Mouse (Mus musculus) c-Kit-positive CD71-negative TER-119-negative erythroid progenitor cells, embryonic 14.5 days (primary cell): ENCODE results near the gene Znfx1.
"Not testable (repeated sequence)": the region's sequence is repeated elsewhere in the genome, so short reads cannot be mapped to it uniquely, and the experiment has no call there.

Source experiments
- DNase-seq: peaks from one replicate; pipeline ENCODE4 v3.0.0-alpha.2; 2013; ENCODE audit warnings: low read depth

Gene Znfx1

DNA sequence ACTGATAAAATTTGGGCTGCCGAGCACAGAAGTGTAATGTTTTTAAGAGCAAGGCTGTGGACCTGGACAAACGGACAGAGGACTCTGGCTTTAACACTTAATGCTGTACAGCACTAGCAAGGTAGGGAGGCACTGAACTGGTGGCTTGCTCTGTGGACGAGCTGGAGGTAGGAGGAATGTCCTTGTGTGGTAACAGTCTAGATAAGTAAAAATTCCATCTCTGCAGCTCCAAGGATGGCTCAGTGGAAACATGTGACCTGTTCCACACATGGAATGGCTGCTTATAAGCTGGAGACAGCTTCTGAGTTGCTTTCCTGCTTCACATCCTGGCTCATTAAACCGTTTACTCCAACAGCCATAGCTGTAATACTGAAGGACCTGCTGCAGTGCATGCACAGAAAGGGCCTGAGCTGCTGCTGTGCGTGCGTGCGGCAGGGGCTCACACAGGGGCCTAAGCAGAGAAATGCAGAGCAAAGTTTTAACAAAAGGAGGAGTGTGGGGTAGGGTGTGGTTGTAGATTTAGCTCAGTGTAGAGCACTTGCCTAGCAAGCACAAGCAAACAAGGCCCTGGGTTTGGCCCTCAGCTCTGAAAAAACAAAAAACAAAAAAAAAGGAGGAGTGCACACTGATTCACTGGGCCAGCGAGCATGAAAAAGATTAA lies 14.0 kb downstream of the Znfx1 start:
- no peak for DNase-seq

DNA sequence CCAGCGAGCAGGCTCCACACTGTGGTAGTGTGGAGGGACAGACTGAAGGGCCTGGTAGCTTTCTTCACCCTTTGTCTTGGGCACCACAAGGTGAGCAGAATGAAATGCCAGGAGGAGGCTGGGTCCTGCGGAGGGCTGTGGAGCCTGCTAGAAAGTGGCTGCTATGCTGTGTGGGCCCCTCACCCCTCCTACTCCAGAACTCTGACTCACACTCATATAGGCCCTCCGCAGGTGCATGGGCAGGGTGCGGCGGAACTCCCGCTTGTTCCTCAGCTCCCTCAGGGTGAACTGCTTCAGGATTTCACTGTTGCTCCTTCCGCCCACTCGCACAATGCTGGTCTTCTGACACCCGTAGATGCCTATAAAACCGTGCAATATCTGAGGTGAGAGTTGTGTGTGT lies 14.6 kb downstream of the Znfx1 start:
- no peak for DNase-seq

DNA sequence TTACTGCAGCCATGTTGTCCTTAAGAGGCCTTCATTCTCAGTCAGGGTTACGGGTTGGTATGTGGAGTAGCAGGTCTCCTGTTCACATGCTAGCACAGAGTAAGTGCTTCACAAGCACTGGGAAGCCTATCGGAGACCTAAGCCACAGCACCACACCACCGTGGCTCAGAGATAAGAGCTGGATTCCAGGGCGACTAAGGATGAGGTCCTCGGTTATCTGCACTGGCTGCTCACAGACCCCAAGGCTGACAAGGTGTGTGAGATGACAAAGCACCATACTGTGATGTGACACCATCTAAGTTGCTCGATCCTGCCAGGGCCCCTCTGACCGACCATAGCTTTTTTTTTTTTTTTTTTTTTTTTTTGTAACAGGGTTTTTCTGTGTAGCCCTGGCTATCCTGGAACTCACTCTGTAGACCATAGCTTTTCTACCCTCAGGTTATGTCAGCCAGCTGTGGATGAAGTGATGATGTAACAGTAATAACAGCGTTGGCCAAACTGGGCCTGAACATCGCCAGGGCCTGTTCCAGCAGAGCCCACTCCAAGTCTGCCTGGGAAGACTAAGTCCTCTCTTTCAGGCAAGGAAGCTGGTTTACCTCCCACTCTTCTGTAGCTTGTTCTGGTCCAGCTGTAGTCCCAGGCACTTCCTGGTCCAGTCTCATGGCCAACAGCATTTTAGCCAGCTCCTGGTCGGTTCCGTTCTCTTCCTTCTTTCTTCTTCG lies 19.3 kb downstream of the Znfx1 start:
- no peak for DNase-seq

DNA sequence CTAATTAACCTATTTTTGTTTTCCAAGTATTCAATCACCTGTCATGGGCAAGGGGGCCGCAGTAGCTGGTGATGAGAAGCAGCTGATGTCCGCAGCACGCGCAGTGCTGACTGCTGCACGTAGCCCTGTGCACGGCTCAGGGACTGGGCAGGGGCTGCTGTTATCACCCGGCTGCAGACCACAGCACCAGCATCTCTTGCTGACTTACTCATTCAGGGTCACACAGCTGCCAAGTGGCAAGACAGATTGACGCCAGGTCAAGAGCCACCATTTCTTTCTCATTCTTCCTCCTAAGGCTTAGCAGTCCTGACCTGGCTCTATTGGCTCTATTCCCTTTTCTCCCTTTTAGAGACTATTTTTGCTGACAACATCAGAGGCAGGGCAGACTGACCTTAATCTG lies 23.4 kb downstream of the Znfx1 start:
- no peak for DNase-seq

DNA sequence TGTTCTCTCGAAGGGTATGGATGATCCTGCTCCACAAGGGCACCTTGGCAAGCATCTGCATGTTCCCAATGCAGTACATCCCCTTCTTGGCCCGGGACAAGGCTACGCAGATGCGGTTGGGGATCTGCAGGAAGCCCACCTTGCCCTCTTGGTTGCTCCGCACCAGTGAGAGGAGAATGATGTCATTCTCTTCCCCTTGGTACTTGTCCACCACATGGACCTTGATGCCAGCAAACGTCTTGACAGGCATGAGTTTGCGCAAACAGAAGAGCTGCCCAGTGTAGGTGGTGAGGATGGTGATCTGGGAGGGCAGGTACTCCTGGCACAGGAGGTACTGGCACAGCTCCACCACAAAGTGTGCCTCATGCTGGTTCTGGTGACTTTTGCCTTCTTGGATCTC lies 24.1 kb downstream of the Znfx1 start:
- no peak for DNase-seq

DNA sequence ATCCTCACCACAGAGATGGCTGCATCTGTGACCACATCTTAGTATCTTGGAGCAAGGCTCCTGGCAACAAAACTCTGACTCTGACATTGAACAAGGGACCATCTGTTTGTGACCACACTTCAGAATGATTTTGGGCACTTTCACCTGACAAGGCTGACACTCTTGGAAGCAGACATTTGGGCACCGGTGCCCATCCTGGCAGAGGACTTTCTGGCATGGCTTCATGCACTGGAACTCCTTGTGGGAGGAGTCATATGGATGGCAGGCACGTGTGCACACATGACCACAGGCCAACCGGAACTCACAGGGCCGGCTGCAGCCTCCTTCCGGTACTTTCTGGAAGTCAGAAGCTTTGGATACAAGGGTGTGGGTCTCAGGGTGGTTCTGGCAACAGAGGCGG lies 24.5 kb downstream of the Znfx1 start:
- DNase-seq: no peak

DNA sequence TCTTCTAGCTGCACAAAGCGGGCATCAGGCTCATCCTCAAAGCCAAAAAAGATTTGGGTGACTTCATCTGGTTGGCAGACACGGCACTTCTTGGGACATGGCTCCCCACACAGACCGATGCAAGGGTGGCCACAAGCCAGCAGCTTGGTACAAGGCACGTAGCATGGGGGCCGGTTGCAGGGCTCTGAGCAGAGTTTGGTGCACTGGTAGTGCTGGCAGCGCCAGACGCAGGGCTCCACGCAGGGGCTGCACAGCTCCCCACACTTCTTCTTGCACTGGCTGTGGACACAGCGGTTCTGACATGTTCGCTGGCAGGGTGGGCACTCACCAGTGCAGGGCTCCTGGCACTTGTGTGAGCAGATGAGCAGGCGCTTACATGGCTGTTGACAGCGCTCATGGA lies 25.1 kb downstream of the Znfx1 start:
- DNase-seq: no peak

DNA sequence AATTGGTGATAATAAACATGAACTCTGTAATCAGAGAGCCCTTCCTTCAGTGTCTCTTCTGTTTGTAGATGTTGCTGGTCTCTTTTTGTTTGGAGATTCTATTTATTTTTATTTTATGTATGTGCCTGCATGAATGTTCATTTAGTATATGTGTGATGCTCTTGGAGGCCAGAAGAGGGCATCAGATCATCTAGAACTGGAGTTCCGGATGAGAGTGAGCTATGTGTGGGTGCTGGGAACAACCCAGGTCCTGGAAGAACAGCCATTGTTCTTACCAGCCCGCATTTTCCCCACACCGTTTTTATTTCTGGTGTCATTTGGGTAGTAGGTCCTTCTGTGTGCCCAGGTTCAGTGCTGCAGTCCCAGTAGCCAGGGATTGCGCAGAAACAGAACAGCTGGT lies 32.3 kb downstream of the Znfx1 start:
- DNase-seq: no peak

DNA sequence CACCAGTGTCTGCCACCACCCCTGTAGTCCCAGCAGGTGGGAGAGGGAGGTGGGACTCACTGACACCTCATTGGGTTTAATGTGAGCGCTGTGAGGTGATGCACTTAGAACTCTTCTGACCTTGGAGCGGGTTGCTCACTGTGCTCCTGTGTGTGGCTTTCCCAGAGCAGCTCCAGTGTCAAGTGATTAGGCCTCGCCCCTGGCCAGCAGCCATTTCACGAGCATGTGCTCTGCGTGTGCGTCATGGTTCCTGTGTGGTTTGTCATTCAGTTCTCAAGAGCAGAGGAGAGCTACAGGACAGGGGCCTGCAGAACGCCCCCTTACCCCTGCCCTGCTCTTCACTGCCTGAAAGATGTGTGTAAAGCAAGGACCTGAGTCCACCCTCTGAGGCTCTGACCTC lies 34.3 kb downstream of the Znfx1 start:
- DNase-seq: no peak

DNA sequence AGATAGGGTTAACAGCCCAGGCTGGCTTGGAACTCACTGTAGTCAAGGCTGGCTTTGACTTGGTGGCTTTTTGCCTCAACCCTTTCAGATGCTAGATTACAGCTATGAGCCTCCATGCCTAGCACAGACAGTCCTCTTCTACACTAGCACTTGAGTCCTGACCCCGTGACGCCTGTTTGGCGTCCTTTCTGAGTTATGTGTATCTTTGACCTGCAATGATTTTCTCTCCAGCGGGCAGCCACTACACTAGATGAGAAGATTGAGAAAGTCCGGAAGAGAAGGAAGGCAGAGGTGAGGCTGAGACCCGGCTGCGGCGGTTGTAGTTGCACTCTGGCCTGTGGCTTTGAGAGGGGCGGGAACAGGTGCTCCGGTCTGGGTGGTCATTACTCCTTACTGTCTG lies 43.4 kb downstream of the Znfx1 start:
- no peak for DNase-seq

DNA sequence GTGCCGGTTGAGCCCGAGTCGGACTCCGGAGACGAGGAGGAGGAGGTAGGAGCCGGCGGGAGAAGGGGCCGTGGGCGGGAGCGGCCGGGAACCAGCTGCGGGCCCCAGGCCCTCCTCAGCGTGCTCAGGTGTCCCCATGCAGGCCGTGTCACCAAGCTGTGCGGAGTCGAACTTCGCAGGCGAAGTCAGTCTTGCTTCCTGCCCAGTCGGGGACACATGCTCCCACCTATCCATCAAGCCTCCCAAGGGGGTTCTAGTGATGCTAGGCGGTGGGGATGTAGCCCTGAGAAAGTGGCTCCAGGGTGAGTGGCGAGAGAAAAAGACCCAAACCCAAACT lies 47.5 kb downstream of the Znfx1 start:
- DNase-seq: no peak

DNA sequence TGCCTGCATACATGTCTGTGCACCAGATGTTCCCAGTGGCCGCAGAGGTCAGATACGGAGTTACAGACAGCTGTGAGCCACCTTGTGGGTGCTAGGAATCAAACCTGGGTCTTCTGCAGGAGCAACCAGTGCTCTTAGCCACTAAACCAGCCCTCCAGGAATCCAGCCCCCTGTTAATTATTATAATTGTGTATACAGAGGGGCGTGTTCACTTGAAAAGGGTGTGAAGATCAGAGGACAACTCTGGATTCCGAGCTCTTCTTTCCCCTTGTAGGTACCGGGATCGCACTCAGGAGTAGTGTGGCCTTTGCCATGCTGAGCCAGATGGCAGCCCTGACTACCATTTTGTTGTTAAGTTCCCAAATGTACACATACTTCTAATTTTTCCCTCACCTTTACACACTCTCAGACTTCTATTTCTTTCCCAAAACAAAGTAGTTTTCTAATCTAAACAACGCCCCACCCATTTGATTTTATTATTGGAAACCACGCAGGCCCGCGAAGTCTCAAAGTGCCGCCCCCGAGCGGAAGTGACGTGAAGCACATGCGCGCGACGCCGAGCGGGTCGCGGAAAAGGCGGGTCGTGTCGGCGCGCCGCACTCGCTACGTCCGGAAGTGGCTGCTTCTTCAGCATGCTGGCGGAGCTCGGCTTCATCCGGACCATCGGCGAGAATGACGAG lies 48.0 kb downstream of the Znfx1 start, which contains the start of gene Ddx27:
Gene Ddx27 (plus strand): TSS at position 492 of the 680 bp plus-strand sequence.
- DNase-seq: peak; percentile 92

DNA sequence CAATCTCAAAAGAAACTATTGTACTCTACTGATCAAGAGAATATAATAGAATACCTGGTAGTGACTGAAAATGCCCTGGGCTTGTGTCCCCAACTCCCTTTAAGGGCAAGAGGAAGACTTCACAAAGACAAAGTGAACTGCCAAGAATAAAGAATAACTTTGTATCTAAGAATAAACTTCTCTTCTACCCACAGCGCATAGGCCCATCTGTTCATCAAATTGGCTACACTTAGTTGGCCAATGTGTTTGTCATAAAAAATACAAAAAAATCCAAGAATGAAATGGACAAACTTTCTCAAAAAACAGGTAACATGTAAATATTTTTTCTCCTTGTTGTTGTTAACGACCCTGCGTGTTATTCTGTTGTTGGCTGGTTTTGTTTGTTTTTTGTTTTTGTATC lies 52.3 kb downstream of the Znfx1 start:
- no peak for DNase-seq

DNA sequence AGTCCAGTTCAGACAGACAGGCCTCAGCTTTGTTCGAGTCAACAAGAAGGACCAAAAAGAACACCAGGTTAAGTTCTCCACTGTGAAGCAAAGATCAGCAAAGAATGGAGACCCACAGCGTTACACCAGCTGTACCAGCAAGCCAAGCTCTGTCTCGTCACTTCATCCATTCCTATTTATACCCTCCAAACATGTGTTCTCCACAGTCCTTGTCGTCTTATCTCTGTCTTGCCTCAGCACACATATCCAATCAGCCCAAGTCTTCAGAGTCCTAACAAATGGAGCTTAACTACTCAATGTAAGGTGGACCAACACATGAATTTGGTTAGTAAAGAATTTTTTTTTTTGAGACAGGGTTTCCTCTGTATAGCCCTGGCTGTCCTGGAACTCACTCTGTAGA lies 53.3 kb downstream of the Znfx1 start:
- DNase-seq: no peak

DNA sequence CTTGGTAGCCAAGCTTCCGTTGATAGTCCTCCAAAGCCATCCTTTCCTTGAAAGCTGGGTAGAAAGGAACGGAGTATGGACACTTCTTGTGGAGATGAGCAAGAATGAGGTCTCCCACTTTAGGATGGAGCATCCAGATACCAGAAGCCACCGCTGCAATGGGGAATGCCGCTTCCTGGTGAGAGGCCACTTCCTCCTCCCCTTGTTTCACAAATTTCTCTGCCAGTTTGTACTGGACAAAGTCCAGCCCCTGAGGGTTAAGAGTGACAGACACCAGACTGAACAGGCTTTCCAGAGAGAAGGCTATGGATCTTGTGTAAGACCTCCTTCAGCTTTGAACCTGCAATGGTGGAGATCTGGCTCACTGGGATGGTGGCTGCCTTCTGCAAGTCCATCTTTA lies 55.2 kb downstream of the Znfx1 start:
- DNase-seq: not testable (repeated sequence)

DNA sequence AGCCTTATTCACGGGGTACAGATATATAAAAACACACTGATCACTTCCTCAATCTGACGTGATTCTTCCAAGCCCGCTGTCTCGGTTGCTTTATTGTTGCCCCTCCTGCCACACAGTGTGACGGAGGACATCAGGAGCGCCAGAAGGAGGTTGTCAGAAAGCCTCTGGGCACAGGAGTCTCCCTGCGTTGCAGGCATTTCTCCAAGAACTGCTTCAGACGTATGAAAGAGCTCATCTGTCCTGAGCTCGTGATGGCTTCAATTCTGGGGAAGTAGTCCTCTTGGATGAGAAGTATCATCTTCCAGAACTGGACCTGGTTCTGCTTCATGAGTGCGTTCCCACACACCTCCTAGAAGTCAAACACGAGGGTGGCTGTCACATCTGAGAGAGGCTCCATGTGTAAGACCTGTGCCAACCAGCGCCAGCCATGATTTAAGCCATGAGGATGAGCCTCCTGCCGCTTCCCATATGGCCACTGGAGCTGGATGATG lies 55.8 kb downstream of the Znfx1 start:
- DNase-seq: no peak

DNA sequence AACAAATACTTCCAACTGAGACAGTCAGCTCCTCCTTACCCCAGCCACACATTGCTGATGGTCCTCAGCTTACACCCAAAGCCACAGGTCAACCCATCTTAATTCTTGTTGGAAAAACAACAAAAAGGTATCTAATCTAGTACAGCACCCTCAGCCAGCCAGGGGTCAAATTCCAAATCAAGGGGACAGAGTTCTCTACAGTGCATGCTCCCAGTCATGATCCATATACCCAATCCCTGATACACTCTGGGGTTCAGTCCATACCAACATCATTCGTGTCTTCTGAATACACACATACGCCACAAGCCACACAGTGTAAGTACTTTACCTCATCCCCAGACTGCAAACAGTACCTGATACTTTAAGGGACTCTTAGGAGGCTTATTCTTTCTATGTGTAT lies 56.5 kb downstream of the Znfx1 start:
- DNase-seq: no peak

DNA sequence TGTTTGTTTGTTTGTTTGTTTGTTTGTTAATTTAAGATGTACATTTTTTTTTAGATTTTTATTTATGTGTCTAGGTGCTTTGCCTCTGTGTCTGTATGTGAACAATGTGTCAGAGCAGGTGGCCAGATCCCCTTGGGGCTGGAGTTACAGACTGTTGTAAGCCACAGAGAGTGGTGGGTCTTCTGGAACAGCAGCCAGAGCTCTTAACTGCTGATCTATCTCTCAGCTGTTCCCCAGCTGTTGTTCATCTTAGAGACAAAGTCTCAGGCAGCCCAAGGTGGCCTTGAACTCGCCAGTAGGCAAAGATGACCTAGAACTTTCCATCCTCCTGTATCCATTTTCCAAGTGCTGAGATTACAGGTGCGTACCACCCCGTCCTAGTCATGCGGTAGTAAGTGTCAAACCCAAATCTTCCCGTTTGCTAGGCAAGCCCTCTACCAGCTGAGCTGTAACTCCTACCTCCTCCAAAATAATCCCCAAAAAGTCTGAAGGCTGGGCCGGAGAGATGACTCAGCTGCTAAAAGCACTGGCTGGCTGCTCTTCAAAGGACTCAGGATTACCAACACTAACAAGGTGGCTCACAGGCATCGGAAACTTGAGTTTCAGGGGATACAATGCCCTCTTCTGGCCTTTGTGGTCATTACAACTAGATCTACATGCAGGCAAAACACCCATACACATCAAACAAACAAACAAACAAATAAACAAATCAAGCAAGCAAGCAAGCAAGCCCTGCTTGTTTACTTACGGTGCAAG lies 58.5 kb downstream of the Znfx1 start:
- peak; percentile 84 for DNase-seq

DNA sequence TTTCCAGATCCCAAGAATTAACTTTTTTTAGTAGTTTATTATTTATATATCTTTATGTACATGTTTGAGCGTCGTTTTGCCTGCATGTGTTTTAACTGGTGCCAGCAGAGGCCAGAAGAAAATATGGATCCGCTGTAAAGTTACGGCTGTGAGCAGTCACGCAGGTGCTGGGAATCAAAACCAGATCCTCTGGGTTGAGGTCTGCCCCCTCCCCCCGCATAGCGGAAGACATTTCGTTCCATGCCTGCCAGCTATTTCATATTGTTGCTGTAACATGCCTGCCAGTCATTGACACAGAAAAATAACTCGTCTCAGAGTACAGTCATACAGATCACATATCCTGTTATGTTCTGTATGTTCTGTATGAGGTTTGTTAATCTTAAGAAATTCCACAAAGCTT lies 61.3 kb downstream of the Znfx1 start:
- DNase-seq: no peak

DNA sequence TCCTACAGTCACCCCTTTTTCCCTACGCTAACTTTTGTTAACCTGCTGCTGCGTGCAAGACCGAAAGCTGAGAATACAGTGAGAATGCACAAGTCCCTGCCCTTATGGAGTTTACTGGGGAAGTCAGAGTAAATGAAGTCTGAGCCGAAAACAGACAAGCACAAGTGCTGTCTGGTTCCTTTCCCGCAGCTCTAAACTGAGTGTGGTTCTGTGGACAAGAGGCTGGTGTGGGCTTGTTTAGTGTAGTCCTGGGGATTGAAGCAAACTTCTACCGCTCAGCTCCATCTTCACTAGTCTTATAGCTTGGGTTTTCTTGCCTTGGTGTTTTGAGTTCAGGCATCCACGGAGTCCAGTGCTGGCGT lies 66.3 kb downstream of the Znfx1 start:
- no peak for DNase-seq

DNA sequence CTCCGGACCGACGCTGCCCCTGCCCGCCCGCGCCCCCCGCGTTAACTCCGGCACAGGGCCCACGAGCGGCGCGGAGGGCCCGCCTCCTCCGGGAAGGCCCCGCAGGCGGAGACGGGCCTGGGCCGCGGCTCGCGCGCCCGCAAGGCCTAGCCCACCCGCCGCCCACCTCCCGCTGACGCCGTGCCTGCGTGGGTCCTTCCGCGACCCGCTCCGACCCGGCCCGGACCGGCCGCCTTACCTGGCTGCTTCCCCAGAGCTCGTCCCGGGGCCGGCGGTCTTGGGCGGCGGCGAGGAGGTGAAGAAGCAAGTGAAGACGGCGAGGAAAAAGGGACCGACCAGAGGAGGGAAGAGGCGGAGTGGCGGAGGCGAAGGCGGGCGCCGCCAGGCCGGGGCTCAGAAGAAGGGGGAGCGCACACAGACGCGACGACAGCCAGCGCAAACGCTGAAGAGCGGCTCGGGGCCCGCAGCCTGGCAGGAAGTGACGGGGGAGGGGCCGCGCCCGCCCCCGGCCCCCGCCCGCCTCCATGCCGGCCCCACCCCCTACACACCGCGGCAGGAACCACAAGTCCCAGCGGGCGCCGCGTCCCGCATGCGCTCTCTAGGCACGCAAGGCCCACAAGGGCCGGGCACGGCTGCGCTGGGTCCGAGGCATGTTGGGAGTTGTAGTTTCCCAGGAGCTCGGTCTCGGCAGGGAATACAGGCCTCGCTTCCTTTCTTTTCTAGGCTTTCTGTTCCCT lies 66.9 kb downstream of the Znfx1 start, which contains the start of gene Stau1:
Gene Stau1 (minus strand): TSS at position 504 of the 737 bp plus-strand sequence.
- DNase-seq: peak; percentile 94
